Mouse (Mus musculus): ENCODE results near the gene Rsrc2. TPM values are rescaled to one million over a fixed set of nuclear protein-coding genes. Genes with fewer than 3 reads are reported as not detected.
A peak's percentile ranks its signal among the peaks of the same experiment; 100 is the strongest.

Gene Rsrc2
- polyA plus RNA-seq, 1 experiment from 2014 or later = 34.2 TPM

GRCm38 (mm10) chr5:123696244-123696643, 53.0 kb downstream of the Rsrc2 start:
- 80% methylated on average over 7 of the region's 7 CpGs for WGBS (ENCODE audit: insufficient replicate concordance)
- ATAC-seq (ENCODE audit: insufficient read depth) = no peak
- no peak overlapping the region for H3K9ac ChIP-seq

GRCm38 (mm10) chr5:123694468-123694867, 54.7 kb downstream of the Rsrc2 start:
- no peaks in the 10 kb centered on the region for H3K9me3 ChIP-seq (replicated peaks)
- H3K4me3 ChIP-seq (replicated peaks) = no peak overlapping the region
- H3K36me3 ChIP-seq (replicated peaks) = peaks cover 24% of the 10 kb centered on the region
- H3K27me3 ChIP-seq = no peaks in the 10 kb centered on the region
- H3K4me2 ChIP-seq = no peak overlapping the region
- H3K9ac ChIP-seq = no peak overlapping the region
- 53% methylated on average over 6 of the region's 6 CpGs for WGBS (ENCODE audit: insufficient replicate concordance)
- ATAC-seq (ENCODE audit: insufficient read depth) = no peak
- H3K27ac ChIP-seq (replicated peaks) = no peak overlapping the region
- H3K4me1 ChIP-seq (replicated peaks) = no peaks in the 10 kb centered on the region

More at GRCm38 (mm10) chr5:123696244-123696643, 53.0 kb downstream of the Rsrc2 start:
- no peaks in the 10 kb centered on the region for H3K4me1 ChIP-seq (replicated peaks)
- H3K27me3 ChIP-seq = no peaks in the 10 kb centered on the region
- H3K27ac ChIP-seq (replicated peaks) = no peak overlapping the region
- no peak overlapping the region for H3K4me3 ChIP-seq (replicated peaks)
- no peak overlapping the region for H3K4me2 ChIP-seq
- peaks cover 41% of the 10 kb centered on the region for H3K36me3 ChIP-seq (replicated peaks)
- H3K9me3 ChIP-seq (replicated peaks) = no peaks in the 10 kb centered on the region

DNA sequence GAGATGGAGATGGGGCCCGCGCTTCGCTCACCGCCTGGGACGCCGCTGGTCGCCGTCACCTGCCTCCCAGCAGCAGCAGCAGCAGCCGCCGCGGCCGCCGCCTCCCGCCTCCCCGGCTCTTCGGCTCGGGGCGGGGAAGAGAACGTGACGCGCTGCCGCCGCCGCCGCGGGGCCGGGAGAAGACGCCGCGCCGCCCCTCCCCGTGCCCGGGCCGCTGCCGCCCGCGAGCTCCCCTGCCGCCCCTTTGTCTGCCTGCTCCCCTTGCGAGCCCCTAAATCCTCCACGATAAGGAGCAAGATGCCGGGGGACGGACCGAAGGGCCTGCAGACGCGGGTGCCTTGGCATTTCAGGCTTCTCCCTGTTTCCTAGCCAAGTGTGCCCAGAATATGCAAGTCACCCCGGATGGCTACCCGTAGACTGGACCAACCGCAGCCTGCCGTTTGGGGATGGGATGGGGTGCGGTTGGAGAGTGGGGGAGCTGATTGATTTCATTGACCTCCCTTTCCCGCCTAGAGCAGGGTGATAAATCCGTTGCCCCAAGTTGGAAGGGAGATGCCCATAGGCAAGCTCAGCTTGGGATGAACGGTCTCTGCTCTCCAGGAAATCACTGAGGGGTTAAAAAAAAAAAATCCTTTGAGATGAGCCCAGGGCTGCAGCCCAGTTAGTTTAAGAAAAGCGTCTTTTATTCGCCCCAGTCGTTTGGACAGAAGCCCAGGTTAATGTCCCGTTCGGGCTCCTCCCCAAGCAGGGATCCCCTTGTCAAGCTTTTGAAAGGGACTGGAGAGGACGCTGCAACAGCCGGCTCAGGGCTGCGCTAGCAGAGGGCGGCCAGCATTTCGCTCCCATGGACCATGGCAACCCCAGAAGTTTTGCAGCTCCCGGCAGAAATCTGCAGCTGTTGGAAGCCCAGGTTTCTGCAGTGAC, 64.7 kb downstream of the Rsrc2 start, which contains the start of gene Clip1:
Gene Clip1, minus strand, starts transcription at position 398 of the 924 bp plus-strand sequence.
- peak within 1 kb of the TSS; percentile 79 for H3K4me3 ChIP-seq (replicated peaks)
- peak within 1 kb of the TSS; percentile 74 for H3K27ac ChIP-seq (replicated peaks)
- peaks cover 30% of the 10 kb centered on the region for H3K4me1 ChIP-seq (replicated peaks)
- peak; percentile 80 for ATAC-seq (ENCODE audit: insufficient read depth)
- H3K4me2 ChIP-seq = peak within 1 kb of the TSS; percentile 94
- H3K27me3 ChIP-seq = peaks cover 11% of the 10 kb centered on the region
- H3K9ac ChIP-seq = peak within 1 kb of the TSS; percentile 83
- H3K36me3 ChIP-seq (replicated peaks) = no peaks in the 10 kb centered on the region
- H3K9me3 ChIP-seq (replicated peaks) = no peaks in the 10 kb centered on the region
- 2% methylated on average over 61 of the region's 64 CpGs for WGBS (ENCODE audit: insufficient replicate concordance)

GRCm38 (mm10) chr5:123683377-123684220, 65.6 kb downstream of the Rsrc2 start:
- no peaks in the 10 kb centered on the region for H3K36me3 ChIP-seq (replicated peaks)
- peak overlapping the region; percentile 83 for H3K9ac ChIP-seq
- H3K4me3 ChIP-seq (replicated peaks) = peak overlapping the region; percentile 79
- H3K9me3 ChIP-seq (replicated peaks) = no peaks in the 10 kb centered on the region
- peaks cover 11% of the 10 kb centered on the region for H3K27me3 ChIP-seq
- peak overlapping the region; percentile 94 for H3K4me2 ChIP-seq
- peak; percentile 72 for ATAC-seq (ENCODE audit: insufficient read depth)
- H3K27ac ChIP-seq (replicated peaks) = peak overlapping the region; percentile 74
- under 1% methylated on average over 92 of the region's 92 CpGs for WGBS (ENCODE audit: insufficient replicate concordance)
- peaks cover 30% of the 10 kb centered on the region for H3K4me1 ChIP-seq (replicated peaks)

DNA sequence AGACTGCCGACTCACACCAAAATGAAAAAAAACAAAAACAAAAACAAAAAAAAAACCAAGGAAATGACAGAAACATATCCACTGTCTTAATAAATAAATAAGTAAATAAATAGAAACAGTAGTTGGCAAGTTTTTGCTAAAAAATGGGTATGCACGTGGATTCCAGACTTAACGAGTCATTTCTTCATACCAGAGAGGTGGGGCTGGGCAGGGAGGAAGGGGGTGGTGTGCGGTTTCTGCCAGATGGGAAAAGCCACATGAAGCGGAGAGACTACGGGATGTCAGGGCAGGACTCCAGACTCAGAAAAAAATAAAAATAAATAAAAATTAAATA, 66.2 kb downstream of the Rsrc2 start:
- no peak for ATAC-seq (ENCODE audit: insufficient read depth)
- Histone ChIP-seq H3K27ac (replicated peaks) (peak overlapping the region; percentile 74; the same call in 1 of the 2 replicates), H3K9me3 (replicated peaks) (no peaks in the 10 kb centered on the region), H3K4me1 (replicated peaks) (peaks cover 30% of the 10 kb centered on the region), H3K27me3 (peaks cover 11% of the 10 kb centered on the region), H3K4me2 (peak overlapping the region; percentile 94), H3K36me3 (replicated peaks) (no peaks in the 10 kb centered on the region), H3K9ac (peak overlapping the region; percentile 83), H3K4me3 (replicated peaks) (peak overlapping the region; percentile 79)
- WGBS (ENCODE audit: insufficient replicate concordance) = 6% methylated on average over 6 of the region's 6 CpGs

- Histone ChIP-seq H3K27me3 (peaks cover 11% of the 10 kb centered on the region), H3K9me3 (replicated peaks) (no peaks in the 10 kb centered on the region), H3K36me3 (replicated peaks) (no peaks in the 10 kb centered on the region), H3K4me1 (replicated peaks) (peaks cover 30% of the 10 kb centered on the region), H3K9ac (0 out of 2 replicates have a peak overlapping the region, but pooled peaks have one; percentile 9), H3K4me2 (peak overlapping the region; percentile 94), H3K4me3 (replicated peaks) (peak overlapping the region; percentile 79), H3K27ac (replicated peaks) (peak overlapping the region; percentile 21)
- WGBS (ENCODE audit: insufficient replicate concordance) = 15% methylated on average over 4 of the region's 4 CpGs
- no peak for ATAC-seq (ENCODE audit: insufficient read depth)
Observed at GRCm38 (mm10) chr5:123682372-123682771, 66.8 kb downstream of the Rsrc2 start.

GRCm38 (mm10) chr5:123679546-123680263, 69.5 kb downstream of the Rsrc2 start:
- H3K9me3 ChIP-seq (replicated peaks) = no peaks in the 10 kb centered on the region
- 69% methylated on average over 5 of the region's 5 CpGs for WGBS (ENCODE audit: insufficient replicate concordance)
- H3K27me3 ChIP-seq = peaks cover 5% of the 10 kb centered on the region
- no peak overlapping the region for H3K9ac ChIP-seq
- no peak for ATAC-seq (ENCODE audit: insufficient read depth)
- no peak overlapping the region for H3K4me3 ChIP-seq (replicated peaks)
- H3K27ac ChIP-seq (replicated peaks) = no peak overlapping the region
- no peaks in the 10 kb centered on the region for H3K36me3 ChIP-seq (replicated peaks)
- peaks cover 43% of the 10 kb centered on the region for H3K4me1 ChIP-seq (replicated peaks)
- H3K4me2 ChIP-seq = no peak overlapping the region

- WGBS (ENCODE audit: insufficient replicate concordance) = 35% methylated on average over 3 of the region's 3 CpGs
- no peak overlapping the region for H3K4me3 ChIP-seq (replicated peaks)
- no peaks in the 10 kb centered on the region; the same call in 1 of the 2 replicates for H3K27me3 ChIP-seq
- no peak overlapping the region for H3K4me2 ChIP-seq
- no peaks in the 10 kb centered on the region for H3K9me3 ChIP-seq (replicated peaks)
- no peaks in the 10 kb centered on the region for H3K36me3 ChIP-seq (replicated peaks)
- H3K27ac ChIP-seq (replicated peaks) = no peak overlapping the region
- ATAC-seq (ENCODE audit: insufficient read depth) = no peak
- H3K9ac ChIP-seq = no peak overlapping the region
- peaks cover 41% of the 10 kb centered on the region for H3K4me1 ChIP-seq (replicated peaks)
Observed at GRCm38 (mm10) chr5:123679106-123679505, 70.1 kb downstream of the Rsrc2 start.
